Mouse (Mus musculus): ENCODE measurements around the gene Il34.

DNA sequence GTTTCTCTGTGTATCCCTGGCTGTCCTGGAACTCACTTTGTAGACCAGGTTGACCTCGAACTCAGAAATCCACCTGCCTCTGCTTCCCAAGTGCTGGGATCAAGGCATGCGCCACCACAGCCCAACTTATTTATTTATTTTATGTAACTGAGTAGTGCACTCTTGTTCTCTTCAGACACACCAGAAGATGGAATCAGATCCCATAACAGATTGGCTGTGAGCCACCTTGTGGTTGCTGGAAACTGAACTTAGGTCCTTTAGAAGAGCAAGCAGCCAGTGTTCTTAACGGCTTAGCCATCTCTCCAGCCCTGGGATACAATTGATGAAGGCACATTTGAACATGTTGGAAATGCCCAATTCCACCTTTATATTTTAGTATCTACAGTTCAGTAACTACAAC lies 12.9 kb upstream of the Il34 start:
- no peak; the same call in 1 of the 2 replicates for TF ChIP-seq CTCF (IDR thresholded peaks at IDR 0.05; ENCODE audit: borderline replicate concordance, extremely low read depth, insufficient read depth, insufficient read length)
- no peak for TF ChIP-seq POLR2A (IDR thresholded peaks at IDR 0.05; ENCODE audit: borderline replicate concordance, extremely low read depth, insufficient read depth, insufficient read length, poor library complexity, severe bottlenecking)
